Mouse (Mus musculus): Measurements from ENCODE around the gene Wbp2nl.
"Not testable (repeated sequence)": the region's sequence is repeated elsewhere in the genome, so short reads cannot be mapped to it uniquely, and the experiment has no call there.

Gene Wbp2nl

GRCm38 (mm10) chr15:82348258-82348998 lies 49.7 kb downstream of the Wbp2nl start:
- DNase-seq (ENCODE audit: low read depth, low spot score): no peak

GRCm38 (mm10) chr15:82348999-82349341 lies 50.2 kb downstream of the Wbp2nl start:
- no peak for DNase-seq (ENCODE audit: low read depth, low spot score)

- DNase-seq (ENCODE audit: low read depth, low spot score): no peak
Observed at GRCm38 (mm10) chr15:82350349-82350748, 51.6 kb downstream of the Wbp2nl start.

GRCm38 (mm10) chr15:82351480-82351879 lies 52.7 kb downstream of the Wbp2nl start:
- no peak for DNase-seq (ENCODE audit: low read depth, low spot score)

- no peak for DNase-seq (ENCODE audit: low read depth, low spot score)
Observed at GRCm38 (mm10) chr15:82353078-82353744, 54.5 kb downstream of the Wbp2nl start.

- DNase-seq (ENCODE audit: low read depth, low spot score): no peak
Observed at GRCm38 (mm10) chr15:82353745-82354113, 55.0 kb downstream of the Wbp2nl start.

- peak; percentile 93 for DNase-seq (ENCODE audit: low read depth, low spot score)
Observed at GRCm38 (mm10) chr15:82354126-82354945, 55.6 kb downstream of the Wbp2nl start, which contains the start of gene Ndufa6. Ndufa6 (minus strand) TSS chr15:82354322.

GRCm38 (mm10) chr15:82358431-82359260 lies 59.9 kb downstream of the Wbp2nl start:
- DNase-seq (ENCODE audit: low read depth, low spot score): no peak

- no peak for DNase-seq (ENCODE audit: low read depth, low spot score)
Observed at GRCm38 (mm10) chr15:82361459-82362018, 62.8 kb downstream of the Wbp2nl start.

GRCm38 (mm10) chr15:82362234-82362633 lies 63.5 kb downstream of the Wbp2nl start:
- no peak for DNase-seq (ENCODE audit: low read depth, low spot score)

- DNase-seq (ENCODE audit: low read depth, low spot score): not testable (repeated sequence)
Observed at GRCm38 (mm10) chr15:82363801-82364200, 65.0 kb downstream of the Wbp2nl start.

All from embryo, embryonic 11.5 days (tissue).